Mouse (Mus musculus): ENCODE results near the gene Atp6v0d1.
A peak's percentile ranks its signal among the peaks of the same experiment; 100 is the strongest.
"Not testable (repeated sequence)": the region's sequence is repeated elsewhere in the genome, so short reads cannot be mapped to it uniquely, and the experiment has no call there.

The Atp6v0d1 gene

GRCm38 (mm10) chr8:105565952-105566702 is at the start of gene Atp6v0d1:
Gene Atp6v0d1 (minus strand): TSS chr8:105566047.
- DNase-seq (ENCODE audit: low spot score in 2 of 2), result peak; percentile 100

- DNase-seq (ENCODE audit: low spot score in 2 of 2), result peak; percentile 52 to 55
Measured at GRCm38 (mm10) chr8:105613830-105614511, 48.1 kb upstream of the Atp6v0d1 start.

- DNase-seq (ENCODE audit: low spot score in 2 of 2), result peak; percentile 46 to 59
Measured at GRCm38 (mm10) chr8:105613037-105613436, 47.2 kb upstream of the Atp6v0d1 start.

- DNase-seq (ENCODE audit: low spot score in 2 of 2), result no peak
Measured at GRCm38 (mm10) chr8:105611836-105612235, 46.0 kb upstream of the Atp6v0d1 start.

- no peak for DNase-seq (ENCODE audit: low spot score in 2 of 2)
Measured at GRCm38 (mm10) chr8:105609771-105610170, 43.9 kb upstream of the Atp6v0d1 start.

DNA sequence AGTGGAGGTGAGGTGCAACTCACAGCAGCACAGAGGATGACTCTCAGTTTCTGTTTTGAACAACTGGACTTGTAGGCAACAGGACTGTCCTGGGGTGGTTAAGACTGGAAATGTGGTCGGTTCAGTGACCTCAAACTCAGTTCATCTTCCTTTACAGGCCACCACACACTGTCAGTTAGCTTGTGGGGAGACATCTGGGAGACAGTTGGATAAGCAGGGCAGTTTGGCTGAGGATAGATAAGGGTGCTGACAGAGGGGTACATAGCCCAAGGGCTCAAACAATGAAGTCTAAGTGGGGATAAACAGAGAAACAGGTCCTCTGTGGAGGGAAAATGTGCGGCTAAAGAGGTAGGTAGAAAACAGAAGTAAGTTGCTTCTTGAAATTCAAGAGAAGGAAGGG is 43.5 kb upstream of the Atp6v0d1 start:
- no peak for DNase-seq (ENCODE audit: low spot score in 2 of 2)

DNA sequence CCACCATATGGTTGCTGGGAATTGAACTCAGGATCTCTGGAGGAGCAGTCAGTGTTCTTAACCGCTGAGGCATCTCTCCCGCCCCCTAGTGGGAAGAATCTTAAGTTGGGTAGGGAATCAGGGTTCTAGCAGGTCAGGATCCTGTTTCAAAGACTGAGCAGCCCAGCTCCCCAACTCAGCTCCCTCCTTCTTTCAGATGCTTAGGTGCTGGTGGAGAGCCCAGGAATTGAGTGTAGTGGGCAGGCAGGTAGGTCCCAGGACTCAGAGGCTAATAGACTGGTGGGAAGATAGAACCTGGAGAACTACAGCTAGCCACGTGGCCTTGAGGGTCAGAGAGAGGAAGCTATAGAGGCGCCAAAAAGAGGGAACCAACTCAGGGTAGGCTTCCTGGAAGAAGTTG is 41.8 kb upstream of the Atp6v0d1 start:
- peak; percentile 49 to 52 for DNase-seq (ENCODE audit: low spot score in 2 of 2)

- DNase-seq (ENCODE audit: low spot score in 2 of 2), result no peak
Measured at GRCm38 (mm10) chr8:105607062-105607461, 41.2 kb upstream of the Atp6v0d1 start.

GRCm38 (mm10) chr8:105606189-105607023 is 40.6 kb upstream of the Atp6v0d1 start:
- peak; percentile 94 to 96 for DNase-seq (ENCODE audit: low spot score in 2 of 2)

GRCm38 (mm10) chr8:105605491-105606188 is 39.8 kb upstream of the Atp6v0d1 start:
- DNase-seq (ENCODE audit: low spot score in 2 of 2), result peak; percentile 56

DNA sequence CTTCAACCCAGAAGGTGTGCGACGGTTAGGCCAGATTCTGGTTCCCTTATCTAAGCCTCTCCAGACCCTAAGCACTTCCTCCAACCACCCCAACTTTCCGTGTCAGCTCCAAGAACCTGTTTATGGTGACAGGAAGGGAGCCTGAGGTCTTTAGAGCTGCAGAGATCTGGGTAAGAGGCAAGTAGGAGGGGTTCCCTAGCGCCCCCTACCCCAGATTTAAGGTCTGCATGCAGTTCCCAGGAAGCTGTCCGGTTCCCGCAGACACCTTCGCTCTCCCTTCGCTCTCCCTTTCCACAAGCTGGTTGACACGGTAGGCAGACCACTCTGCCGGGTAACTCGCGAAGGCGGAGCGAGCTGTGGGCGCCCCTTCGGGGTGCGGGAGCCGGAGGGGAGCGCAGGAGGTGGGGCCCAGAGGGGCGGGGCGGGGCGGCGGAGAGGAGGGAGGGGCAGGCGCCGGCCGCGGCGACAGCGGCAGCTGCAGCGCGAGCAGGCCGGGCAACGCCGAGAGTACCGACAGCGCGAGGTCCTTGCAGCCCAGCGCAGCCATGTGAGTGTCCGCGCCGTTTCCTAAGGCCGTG is 39.0 kb upstream of the Atp6v0d1 start, which contains the start of gene Ripor1:
Ripor1 (plus strand) TSS at position 452 of the 578 bp plus-strand sequence.
- DNase-seq (ENCODE audit: low spot score in 2 of 2), result peak; percentile 83 to 86

- not testable (repeated sequence) for DNase-seq (ENCODE audit: low spot score in 2 of 2)
Measured at GRCm38 (mm10) chr8:105602540-105602939, 36.7 kb upstream of the Atp6v0d1 start.

- DNase-seq (ENCODE audit: low spot score in 2 of 2), result no peak
Measured at GRCm38 (mm10) chr8:105601301-105601700, 35.5 kb upstream of the Atp6v0d1 start.

DNA sequence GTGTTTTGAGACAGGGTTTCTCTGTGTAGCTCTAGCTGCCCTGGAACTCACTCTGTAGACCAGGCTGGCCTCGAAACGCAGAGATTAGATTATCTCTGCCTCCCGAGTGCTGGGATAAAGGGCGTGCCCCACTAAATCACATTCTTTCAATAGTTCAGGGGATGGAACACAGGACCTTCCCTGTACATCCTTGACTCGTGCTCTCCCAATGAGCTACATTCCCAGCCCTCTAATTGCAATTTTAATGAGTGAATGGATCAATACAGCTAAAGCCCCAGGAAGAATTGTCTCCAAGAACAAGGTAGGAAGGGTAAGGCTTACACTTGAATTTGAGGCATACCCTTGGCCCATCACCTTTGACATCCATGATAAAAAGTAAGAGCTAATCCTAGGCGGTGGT is 32.9 kb upstream of the Atp6v0d1 start:
- no peak for DNase-seq (ENCODE audit: low spot score in 2 of 2)

DNA sequence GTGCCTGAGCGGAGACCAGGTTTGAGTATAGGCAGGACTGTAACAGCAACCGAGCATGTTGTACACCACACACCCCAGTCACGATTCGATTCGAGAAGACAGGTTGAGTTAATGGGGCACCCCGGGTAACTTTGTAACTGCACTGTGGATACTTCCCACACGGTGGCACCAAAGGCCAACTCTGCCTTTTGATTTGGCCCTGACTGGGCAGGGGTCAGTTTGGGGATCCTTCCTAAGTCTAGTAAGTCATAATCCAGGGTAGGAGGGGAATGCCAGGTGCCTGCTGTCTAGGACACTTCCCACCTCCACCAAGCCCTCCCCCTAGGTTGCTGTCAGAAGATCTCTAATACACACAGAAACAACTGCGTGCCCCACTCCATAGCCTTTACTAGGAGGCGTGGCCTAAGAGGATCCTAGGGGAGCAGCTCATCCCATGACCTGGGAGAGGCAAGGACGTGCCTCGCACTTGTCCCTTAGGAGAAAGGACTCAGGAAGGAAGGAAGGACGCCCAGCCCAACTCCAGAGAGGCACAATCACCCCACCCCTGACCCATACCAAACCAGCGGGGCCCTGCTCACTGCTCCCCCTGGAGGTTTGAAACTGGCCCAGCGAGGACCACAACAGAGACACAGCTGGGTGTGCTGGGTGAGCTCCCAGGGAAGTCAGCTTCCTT is 30.7 kb upstream of the Atp6v0d1 start:
- DNase-seq (ENCODE audit: low spot score in 2 of 2), result no peak

- no peak for DNase-seq (ENCODE audit: low spot score in 2 of 2)
Measured at GRCm38 (mm10) chr8:105594451-105595242, 28.8 kb upstream of the Atp6v0d1 start.

DNA sequence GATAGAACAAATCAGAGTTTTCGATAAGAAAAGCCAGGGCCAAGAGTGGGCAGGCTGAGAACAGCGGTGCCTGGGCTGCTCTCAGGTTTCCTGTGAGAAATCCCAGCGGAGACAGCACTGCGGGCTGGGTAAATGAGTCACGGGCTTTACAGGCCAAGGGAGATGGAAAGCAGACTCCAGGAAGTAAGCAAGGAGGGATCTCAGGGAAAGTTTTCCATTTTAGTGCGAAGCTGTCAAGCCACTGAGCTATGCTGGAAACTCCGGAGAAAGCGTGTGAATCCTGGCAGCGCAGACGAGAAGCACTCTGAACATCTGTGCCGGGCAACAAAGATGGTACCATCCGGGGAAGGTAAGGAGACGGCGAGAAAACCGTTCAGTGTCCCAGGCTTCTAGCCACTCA is 28.0 kb upstream of the Atp6v0d1 start:
- DNase-seq (ENCODE audit: low spot score in 2 of 2), result peak in 1 of 2 experiments; percentile 39

GRCm38 (mm10) chr8:105592431-105592830 is 26.6 kb upstream of the Atp6v0d1 start:
- DNase-seq (ENCODE audit: low spot score in 2 of 2), result no peak

DNA sequence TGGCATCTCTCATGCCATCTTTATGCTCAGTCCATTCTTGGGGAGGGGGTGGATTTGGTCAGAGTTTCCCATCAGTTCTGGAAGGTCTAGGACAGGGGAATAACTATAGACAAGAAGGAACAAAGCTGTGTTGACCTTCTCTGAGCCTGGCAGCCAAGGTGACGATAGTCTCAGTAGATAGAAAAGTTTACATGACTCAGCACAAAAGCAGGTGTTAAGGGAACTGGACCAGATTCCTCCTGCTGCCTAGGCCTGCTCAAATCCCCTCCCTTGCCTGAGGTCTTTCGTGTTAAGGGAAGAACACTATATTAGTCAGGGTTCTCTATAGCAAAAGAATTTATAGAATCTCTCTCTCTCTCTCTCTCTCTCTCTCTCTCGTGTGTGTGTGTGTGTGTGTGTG is 13.9 kb upstream of the Atp6v0d1 start:
- no peak for DNase-seq (ENCODE audit: low spot score in 2 of 2)

- DNase-seq (ENCODE audit: low spot score in 2 of 2), result no peak
Measured at GRCm38 (mm10) chr8:105575538-105575937, 9.7 kb upstream of the Atp6v0d1 start.
